15 mouse cellular contexts compared by ENCODE assay signal in the genomic region with DNA sequence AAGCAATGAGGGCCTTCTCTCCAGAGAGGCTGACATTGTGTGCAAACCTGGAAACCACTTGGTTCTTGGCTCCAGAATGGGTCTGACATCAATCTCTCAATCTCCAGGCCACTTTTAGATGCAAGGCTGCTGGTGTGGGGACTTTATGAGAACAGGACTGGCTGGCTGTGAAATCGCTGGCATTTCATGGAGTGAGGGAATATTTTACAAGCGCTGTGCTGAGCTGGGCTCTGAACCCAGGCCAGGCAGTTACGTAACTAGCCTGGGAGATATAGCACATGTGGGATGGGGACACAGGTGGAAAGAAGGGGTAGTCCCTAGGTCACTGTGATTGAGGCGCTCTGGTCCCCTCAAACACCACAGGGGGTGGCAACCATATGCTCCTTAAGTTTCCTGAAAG. TPM values are rescaled to one million over a fixed set of nuclear protein-coding genes. Genes with fewer than 3 reads are reported as not detected.
DNase-seq lines count a peak whose midpoint lies in the region; ATAC-seq and TF ChIP-seq lines count a peak whose summit lies in the region.
"Had no signal": no experiment of that assay in that cellular context is flagged by ENCODE, and none has a peak within 500 bp of the region (broad histone marks: within the 10 kb centered on the region; RNA-seq: fewer than 3 reads in every experiment).

No protein-coding gene starts in this region.

- H3K36me3 ChIP-seq in midbrain, embryonic 11.5 days (ENCODE audit: control insufficient read depth, insufficient read depth, low read length) = no peaks in the 10 kb centered on the region
- H3K36me3 ChIP-seq in midbrain, embryonic 10.5 days = no peaks in the 10 kb centered on the region
- no peaks in the 10 kb centered on the region for H3K36me3 ChIP-seq in limb, embryonic 14.5 days (ENCODE audit: control insufficient read depth, insufficient read depth, low read length)
- no peaks in the 10 kb centered on the region for H3K36me3 ChIP-seq in forebrain, embryonic 12.5 days (replicated peaks)

- H3K9me3 ChIP-seq in midbrain, embryonic 11.5 days (ENCODE audit: control insufficient read depth, low read length) = no peaks in the 10 kb centered on the region
- no peaks in the 10 kb centered on the region for H3K9me3 ChIP-seq in midbrain, embryonic 10.5 days (replicated peaks)
- H3K9me3 ChIP-seq in limb, embryonic 14.5 days (ENCODE audit: control insufficient read depth, low read length) = no peaks in the 10 kb centered on the region
- H3K9me3 ChIP-seq in forebrain, embryonic 12.5 days = no peaks in the 10 kb centered on the region

- no peak for TF ChIP-seq POLR2A in limb, embryonic 14.5 days (IDR thresholded peaks at IDR 0.05; ENCODE audit: borderline replicate concordance, extremely low read depth, insufficient read depth, insufficient read length)

- H3K4me2 ChIP-seq in midbrain, embryonic 11.5 days = no peak overlapping the region
- H3K4me2 ChIP-seq in limb, embryonic 14.5 days (replicated peaks; ENCODE audit: low read depth, low read length, severe bottlenecking) = no peak overlapping the region
- H3K4me2 ChIP-seq in forebrain, embryonic 12.5 days = no peak overlapping the region
- H3K4me2 ChIP-seq: hindbrain, embryonic 14.5 days; lung, embryonic 14.5 days had no signal

- no peak for ATAC-seq in midbrain, embryonic 11.5 days (ENCODE audit: low FRiP score)
- ATAC-seq in limb, embryonic 14.5 days (ENCODE audit: low FRiP score, low read depth) = peak; percentile 87
- ATAC-seq in forebrain, embryonic 12.5 days (ENCODE audit: low FRiP score) = no peak
- ATAC-seq: activated CD4-positive, CD25-positive, alpha-beta regulatory T cell, adult 4 months; midbrain, embryonic 16.5 days had no signal

- no peak overlapping the region for H3K27ac ChIP-seq in midbrain, embryonic 11.5 days (ENCODE audit: low read depth, low read length)
- H3K27ac ChIP-seq in midbrain, embryonic 10.5 days (replicated peaks) = no peak overlapping the region
- H3K27ac ChIP-seq in limb, embryonic 14.5 days (replicated peaks; ENCODE audit: low read depth, low read length) = 0 out of 2 replicates have a peak overlapping the region, but pooled peaks have one; percentile 33
- H3K27ac ChIP-seq in forebrain, embryonic 12.5 days = no peak overlapping the region
- H3K27ac ChIP-seq: hindbrain, embryonic 14.5 days had no signal

- 85% methylated on average over 4 of the region's 4 CpGs for WGBS in midbrain, embryonic 11.5 days
- WGBS in midbrain, embryonic 10.5 days = 86% methylated on average over 4 of the region's 4 CpGs
- 25% methylated on average over 4 of the region's 4 CpGs for WGBS in limb, embryonic 14.5 days
- WGBS in forebrain, embryonic 12.5 days = 93% methylated on average over 4 of the region's 4 CpGs

- no peak overlapping the region for H3K9ac ChIP-seq in midbrain, embryonic 11.5 days (ENCODE audit: low read length)
- H3K9ac ChIP-seq in limb, embryonic 14.5 days (ENCODE audit: low read depth, low read length, severe bottlenecking) = 0 out of 2 replicates have a peak overlapping the region, but pooled peaks have one; percentile 12
- H3K9ac ChIP-seq in forebrain, embryonic 12.5 days = no peak overlapping the region
- H3K9ac ChIP-seq: hindbrain, embryonic 14.5 days; lung, embryonic 14.5 days had no signal

- no peak overlapping the region for H3K4me3 ChIP-seq in midbrain, embryonic 11.5 days (ENCODE audit: low read depth, low read length)
- H3K4me3 ChIP-seq in midbrain, embryonic 10.5 days = no peak overlapping the region
- no peak overlapping the region for H3K4me3 ChIP-seq in limb, embryonic 14.5 days (replicated peaks; ENCODE audit: low read length)
- no peak overlapping the region for H3K4me3 ChIP-seq in forebrain, embryonic 12.5 days (replicated peaks)

- no peaks in the 10 kb centered on the region for H3K4me1 ChIP-seq in midbrain, embryonic 11.5 days (ENCODE audit: control insufficient read depth, insufficient read depth, low read length)
- peaks cover 4% of the 10 kb centered on the region for H3K4me1 ChIP-seq in midbrain, embryonic 10.5 days
- peaks cover 25% of the 10 kb centered on the region for H3K4me1 ChIP-seq in limb, embryonic 14.5 days (ENCODE audit: control insufficient read depth, insufficient read depth, low read length)
- no peaks in the 10 kb centered on the region for H3K4me1 ChIP-seq in forebrain, embryonic 12.5 days

- H3K27me3 ChIP-seq in midbrain, embryonic 11.5 days (ENCODE audit: control insufficient read depth, insufficient read depth, low read length) = no peaks in the 10 kb centered on the region
- H3K27me3 ChIP-seq in midbrain, embryonic 10.5 days (ENCODE audit: low read depth, poor library complexity, severe bottlenecking) = no peaks in the 10 kb centered on the region
- no peaks in the 10 kb centered on the region for H3K27me3 ChIP-seq in limb, embryonic 14.5 days (ENCODE audit: control insufficient read depth, insufficient read depth, low read length)
- H3K27me3 ChIP-seq in forebrain, embryonic 12.5 days = no peaks in the 10 kb centered on the region

- DNase-seq in adrenal gland, postnatal 25 days = peak; percentile 22
- no peak for DNase-seq in adrenal gland, adult 18-20 months (ENCODE audit: low spot score in 2 of 2)
- peak; percentile 27 for DNase-seq in heart, postnatal 4 days
- DNase-seq in heart, adult 9 months (ENCODE audit: low spot score in 2 of 2) = no peak
- DNase-seq in midbrain, embryonic 11.5 days (ENCODE audit: low spot score, missing footprints) = peak; percentile 73
- no peak for DNase-seq in midbrain, embryonic 10.5 days (ENCODE audit: low spot score)
- peak; percentile 63 for DNase-seq in limb, embryonic 14.5 days (ENCODE audit: low spot score)
- DNase-seq: kidney, adult 8-10 months; lung, embryonic 14.5 days; thymus, adult 2 months had no signal

RNA-seq across cellular contexts. Expression of a gene that starts 33.4 kb away (rescaled TPM):
- 11.5 and 12.6 TPM in 2 replicates for total RNA-seq in adrenal gland, postnatal 25 days (2021)
- 10 to 100 TPM; 19.0 to 20.1 TPM for total RNA-seq in adrenal gland, adult 18-20 months (2021)
- 10 to 100 TPM; 82.6 to 87.6 TPM for total RNA-seq in heart, postnatal 4 days (2021)
- polyA plus RNA-seq in midbrain, embryonic 11.5 days (2014; fragmentation: Nextera tagmentation; extraction: Ambion mirVana) = 13.9 and 14.0 TPM in 2 replicates
- 12.9 and 14.6 TPM in 2 replicates for polyA plus RNA-seq in midbrain, embryonic 10.5 days (2016; fragmentation: Nextera tagmentation; extraction: Ambion mirVana)
- polyA plus RNA-seq in limb, embryonic 14.5 days (2012; rRNA removed) = 37.9 and 39.9 TPM in 2 replicates
- polyA plus RNA-seq in limb, embryonic 14.5 days (2014; fragmentation: Nextera tagmentation; extraction: Ambion mirVana) = 62.6 and 66.8 TPM in 2 replicates
- 21.5 and 28.7 TPM in 2 replicates for polyA plus RNA-seq in forebrain, embryonic 12.5 days (2016; fragmentation: Nextera tagmentation; extraction: Ambion mirVana)
- total RNA-seq: neutrophil, adult 5-6 weeks had no signal

RNA-seq across cellular contexts. Expression of a gene that starts 33.4 kb away (rescaled TPM):
- total RNA-seq in adrenal gland, postnatal 25 days (2021) = 12.3 and 13.9 TPM in 2 replicates
- total RNA-seq in adrenal gland, adult 18-20 months (2021) = 10 to 100 TPM in 1 of 2 experiments, 1 to 10 TPM in 1; 9.1 to 17.9 TPM
- total RNA-seq in heart, postnatal 4 days (2021) = 100 to 1,000 TPM; 281 to 298 TPM
- polyA plus RNA-seq in midbrain, embryonic 11.5 days (2014; fragmentation: Nextera tagmentation; extraction: Ambion mirVana) = 1.2 and 1.5 TPM in 2 replicates
- 0.78 and 1.3 TPM in 2 replicates for polyA plus RNA-seq in midbrain, embryonic 10.5 days (2016; fragmentation: Nextera tagmentation; extraction: Ambion mirVana)
- polyA plus RNA-seq in limb, embryonic 14.5 days (2012; rRNA removed) = 6.6 and 7.5 TPM in 2 replicates
- polyA plus RNA-seq in limb, embryonic 14.5 days (2014; fragmentation: Nextera tagmentation; extraction: Ambion mirVana) = 4.0 and 5.0 TPM in 2 replicates
- polyA plus RNA-seq in forebrain, embryonic 12.5 days (2016; fragmentation: Nextera tagmentation; extraction: Ambion mirVana) = 2.3 and 3.4 TPM in 2 replicates

Comparison
In these comparisons a context has a peak if more than half of its experiments do, and no peak if none do; other contexts are left out.
1. DNase-seq: peak in adrenal gland, postnatal 25 days (single experiment), heart, postnatal 4 days (single experiment), midbrain, embryonic 11.5 days (single experiment) and limb, embryonic 14.5 days (single experiment); none in adrenal gland, adult 18-20 months (0 of 2), heart, adult 9 months (0 of 2) and midbrain, embryonic 10.5 days (single experiment).